Mouse (Mus musculus) megakaryocyte, embryonic 14.5 days (primary cell): ENCODE measurements around the gene Rere.

ENCODE experiments used
- FLI1 ChIP-seq: IDR thresholded peaks from 2 replicates; pipeline ENCODE4 v1.6.1; 2012; ENCODE audit warnings: low read length, inconsistent platforms, mixed read lengths
- GATA1 ChIP-seq: IDR thresholded peaks from 3 replicates; pipeline ENCODE4 v1.6.1; 2012; ENCODE audit warnings: mixed read lengths, low read length, inconsistent platforms, borderline replicate concordance

GRCm38 (mm10) chr4:150557976-150558375 lies 276.5 kb downstream of the Rere start:
- no peak for TF ChIP-seq GATA1
- TF ChIP-seq FLI1: no peak
